Mouse (Mus musculus): ENCODE results near the gene Dhx32.

The Dhx32 gene

DNA sequence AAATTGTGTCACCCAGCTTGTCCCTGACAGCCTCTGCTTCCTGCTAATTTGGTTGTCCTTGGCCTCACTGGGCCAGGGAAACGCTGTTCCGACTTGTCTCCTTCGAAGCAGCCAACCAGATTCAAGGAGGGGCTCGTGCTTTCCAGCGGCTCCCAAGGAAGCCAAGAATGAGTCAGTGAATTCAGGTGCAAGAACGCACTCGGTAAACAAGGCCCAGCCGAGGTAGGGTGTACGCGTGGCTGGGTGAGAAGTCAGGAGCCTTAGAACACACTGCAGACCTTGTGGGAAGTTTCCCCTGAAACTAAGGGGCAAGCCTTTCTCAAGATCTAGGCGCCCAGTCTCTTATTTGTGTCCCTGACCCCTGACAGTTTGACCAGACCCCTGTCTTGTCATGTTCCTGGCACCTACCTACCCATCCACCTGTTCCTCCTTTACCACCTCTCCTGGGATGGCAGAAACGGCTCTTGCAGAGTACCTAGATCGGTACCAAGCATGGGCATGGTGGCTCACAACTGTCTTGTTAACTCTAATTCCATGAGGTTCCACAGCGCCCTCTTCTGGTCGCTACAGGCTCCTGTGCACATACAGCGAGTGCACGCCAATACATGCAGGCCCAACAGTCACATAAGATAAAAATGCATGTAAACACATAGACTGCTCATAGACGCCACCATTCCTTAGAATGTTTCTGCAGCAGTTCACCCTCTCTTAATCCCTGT, at the start of gene Dhx32:
Gene Dhx32, minus strand, starts transcription at position 10 of the 719 bp plus-strand sequence.
- in situ Hi-C loops (cut with MboI, MseI) = loop anchor here in 1 of 2 experiments (25.0 kb wide), 1 partner anchor 1854 kb away; no protein-coding TSS in a partner anchor

DNA sequence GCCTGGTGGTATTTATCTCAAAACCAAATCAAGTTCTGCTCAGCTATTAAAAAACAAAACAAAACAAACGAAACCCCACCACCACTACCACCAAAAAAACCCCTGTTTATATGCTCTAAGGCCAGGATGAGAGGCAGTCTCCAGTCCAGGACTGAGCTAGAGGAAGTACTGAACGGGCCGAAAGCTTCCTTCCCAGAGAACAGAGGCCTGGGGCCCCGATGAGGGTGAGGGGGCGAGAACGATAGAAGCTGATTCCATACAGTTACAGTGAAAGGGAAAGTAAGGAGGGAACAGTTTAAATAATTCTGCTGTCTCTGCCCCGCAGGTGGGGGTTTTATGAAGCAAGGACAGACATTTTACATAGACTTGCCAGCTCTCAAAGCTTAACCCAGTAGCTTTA, 47.1 kb upstream of the Dhx32 start:
- in situ Hi-C loops (cut with MboI, MseI) = no loop called here

DNA sequence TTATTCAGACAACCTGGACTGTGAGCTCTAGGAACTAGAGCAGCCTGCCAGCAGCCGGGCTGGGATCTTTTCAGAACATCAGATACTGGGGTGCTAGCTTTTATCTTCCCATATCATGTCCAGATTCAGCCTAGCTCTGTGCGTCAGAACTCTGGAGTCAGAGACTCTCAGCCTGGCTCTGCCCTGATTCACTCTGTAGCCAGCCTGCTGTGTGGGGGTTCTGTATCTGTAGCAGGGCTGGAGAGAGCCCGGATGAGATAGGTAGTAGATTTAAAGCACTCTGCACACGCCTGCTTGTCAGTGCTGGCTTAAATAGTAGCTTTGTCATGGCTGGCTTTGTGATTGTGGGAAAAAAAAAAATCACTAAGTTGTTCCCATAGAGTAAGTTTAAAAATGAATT, 46.0 kb upstream of the Dhx32 start:
- in situ Hi-C loops (cut with MboI, MseI) = no loop called here

DNA sequence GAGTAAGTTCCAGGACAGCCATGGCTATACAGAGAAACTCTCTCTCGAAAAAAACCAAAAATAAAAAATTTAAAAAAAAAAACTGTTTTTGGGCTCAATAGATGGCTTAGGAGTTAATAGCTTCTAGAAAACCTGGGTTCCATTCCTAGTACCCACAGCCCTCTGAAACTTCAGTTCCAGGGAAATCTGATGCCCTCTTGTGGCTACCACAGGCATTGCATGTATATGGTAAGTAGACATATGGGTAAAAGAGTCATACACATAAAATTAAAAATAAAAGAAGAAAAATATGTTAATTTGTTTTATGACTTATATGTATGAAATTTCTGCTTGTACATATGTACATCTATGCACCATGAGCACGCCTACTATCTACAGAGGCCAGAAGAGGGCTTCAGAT, 42.1 kb upstream of the Dhx32 start:
- in situ Hi-C loops (cut with MboI, MseI) = no loop called here

DNA sequence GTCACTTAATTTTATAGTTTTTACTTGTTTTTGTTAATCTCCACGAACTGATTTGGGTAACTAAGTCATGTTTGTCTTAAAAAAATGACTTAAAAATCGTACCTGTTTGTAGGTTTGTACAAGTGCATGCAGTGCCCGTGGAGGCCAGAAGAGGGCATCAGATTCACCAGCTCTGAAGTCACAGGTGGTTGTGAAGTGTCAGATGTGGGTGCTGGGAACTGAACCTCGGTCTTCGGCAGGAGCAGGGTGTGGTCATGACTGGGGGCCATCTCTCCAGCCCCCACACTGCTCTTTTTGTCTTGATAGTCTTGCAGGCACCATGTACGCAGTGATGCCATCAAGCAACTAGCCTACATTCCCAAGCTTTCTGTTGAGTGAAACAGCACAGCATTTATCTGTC, 41.2 kb upstream of the Dhx32 start:
- in situ Hi-C loops (cut with MboI, MseI) = no loop called here

DNA sequence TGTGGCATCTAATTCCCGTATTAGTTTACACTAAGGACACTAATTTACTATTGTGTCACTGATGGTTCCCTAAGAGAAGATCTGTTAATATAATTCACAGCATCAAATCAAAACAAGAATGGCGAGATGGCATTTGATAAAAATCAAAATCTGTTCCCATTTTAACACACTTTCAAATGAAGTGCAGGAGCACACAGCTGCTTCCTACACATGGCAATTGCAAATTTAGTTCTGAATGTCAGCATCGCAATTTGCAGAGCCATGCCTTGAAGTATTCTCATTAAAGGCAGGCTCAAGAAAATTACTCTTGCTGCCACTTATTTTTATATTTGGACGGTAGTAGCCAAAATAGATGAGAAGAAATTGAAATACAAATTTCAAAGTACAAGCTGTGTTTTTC, 30.8 kb upstream of the Dhx32 start:
- in situ Hi-C loops (cut with MboI, MseI) = no loop called here

DNA sequence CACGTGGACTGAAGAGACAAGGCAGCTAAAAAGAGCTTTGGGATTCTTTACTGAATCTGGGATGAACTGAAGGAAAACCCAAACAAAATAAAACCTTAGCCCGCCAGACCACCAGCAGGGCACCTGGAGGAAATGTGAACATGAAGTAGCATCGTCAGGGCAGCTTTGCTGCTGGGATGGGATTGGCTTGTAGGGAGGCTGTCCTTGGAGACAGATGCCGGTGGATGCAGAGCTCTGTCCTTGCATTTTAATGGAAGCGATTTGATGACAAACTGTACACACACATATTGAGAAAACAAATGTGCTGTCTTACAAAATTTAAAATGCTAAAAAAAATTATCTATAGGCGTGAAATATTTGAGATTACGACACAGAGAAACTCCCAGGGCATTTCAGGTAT, 30.4 kb upstream of the Dhx32 start:
- in situ Hi-C loops (cut with MboI, MseI) = no loop called here

DNA sequence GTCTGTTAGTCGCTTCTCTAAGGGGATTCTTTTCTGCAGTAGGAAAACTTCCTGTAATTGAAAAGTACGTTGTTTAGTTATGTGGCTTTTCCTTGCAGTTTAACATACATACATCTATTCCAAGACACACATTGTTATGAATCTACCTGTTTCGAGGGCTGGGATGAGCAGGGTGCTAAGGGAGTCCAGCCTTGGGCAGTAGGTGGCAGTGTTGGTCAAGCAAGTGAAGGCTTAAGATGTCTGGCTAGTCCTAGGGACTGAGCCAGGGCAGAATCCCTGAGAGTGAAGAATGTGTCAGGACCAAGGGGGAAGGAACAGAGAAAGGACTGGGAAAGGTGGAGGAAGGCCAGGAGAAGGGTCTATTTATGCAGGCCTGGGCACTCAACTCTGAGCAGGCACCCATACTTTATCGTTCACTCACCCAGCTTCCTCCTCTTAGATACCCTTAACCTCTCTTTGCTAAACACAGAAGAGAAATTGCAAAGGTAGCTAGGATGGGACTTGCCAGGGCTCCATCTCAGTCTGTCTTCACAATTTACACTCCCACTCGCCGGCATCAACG, 23.2 kb upstream of the Dhx32 start:
- in situ Hi-C loops (cut with MboI, MseI) = no loop called here

DNA sequence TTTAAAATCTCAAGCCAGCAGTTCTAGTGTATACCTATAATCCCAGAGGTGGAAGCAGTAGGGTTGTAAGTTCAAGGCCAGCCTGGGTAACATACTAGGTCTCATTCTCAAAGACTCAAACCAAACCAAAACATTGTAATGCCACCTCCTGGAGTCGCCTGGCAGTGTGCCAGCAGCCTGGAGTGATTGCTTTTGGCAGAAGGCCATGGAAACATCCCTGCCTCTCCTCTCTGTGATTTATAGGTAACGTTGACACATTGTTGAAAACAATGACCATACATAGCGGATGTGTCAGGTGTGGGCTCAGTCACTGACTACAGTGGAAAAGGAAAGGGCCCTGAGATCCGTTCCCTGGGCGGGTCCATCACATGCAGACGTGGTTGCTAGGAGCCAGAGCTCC, 19.3 kb upstream of the Dhx32 start:
- in situ Hi-C loops (cut with MboI, MseI) = no loop called here

DNA sequence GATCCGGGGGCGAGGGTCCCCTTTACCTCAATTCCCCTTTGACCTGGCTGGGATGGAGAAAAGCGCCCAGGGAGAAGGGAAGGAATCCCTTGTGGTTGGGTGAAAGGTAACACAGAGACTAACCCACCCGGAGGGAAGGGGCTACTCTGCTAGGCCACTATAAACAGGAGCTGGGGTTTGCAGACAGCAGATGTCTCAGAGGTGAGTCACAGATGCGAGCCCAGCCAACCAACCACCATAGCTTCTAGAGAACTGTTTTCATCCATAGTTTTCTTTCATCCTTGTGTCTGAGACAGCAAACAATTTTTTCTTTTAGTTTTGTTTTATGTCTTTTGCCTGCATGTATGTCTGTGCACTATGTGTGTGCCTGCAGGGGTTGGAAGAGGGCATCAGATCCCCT, 17.4 kb upstream of the Dhx32 start:
- in situ Hi-C loops (cut with MboI, MseI) = loop anchor here in 1 of 2 experiments (25.0 kb wide), 1 partner anchor 1837 kb away; no protein-coding TSS in a partner anchor

DNA sequence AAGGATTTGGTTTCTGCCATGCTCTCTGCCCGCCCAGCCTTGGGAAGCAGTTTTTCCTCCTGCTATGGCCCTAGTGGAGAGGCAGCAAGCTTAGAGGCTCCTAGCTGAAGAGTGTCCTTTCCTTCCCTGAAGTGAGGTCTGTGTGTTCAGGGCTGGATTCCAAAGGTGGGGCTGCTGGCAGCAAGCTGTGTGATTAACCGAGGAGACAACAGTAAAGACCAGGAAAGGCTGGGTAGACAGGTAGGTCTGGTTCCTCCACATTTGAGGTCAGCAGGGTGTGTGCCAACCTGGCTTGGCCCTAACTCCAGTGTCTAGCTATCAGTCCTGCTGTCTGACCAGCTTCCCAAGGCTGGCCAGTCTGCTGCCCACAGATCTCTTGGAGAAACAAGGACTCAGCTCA, 12.2 kb upstream of the Dhx32 start:
- in situ Hi-C loops (cut with MboI, MseI) = loop anchor here in 1 of 2 experiments (25.0 kb wide), 1 partner anchor 1843 kb away; no protein-coding TSS in a partner anchor

DNA sequence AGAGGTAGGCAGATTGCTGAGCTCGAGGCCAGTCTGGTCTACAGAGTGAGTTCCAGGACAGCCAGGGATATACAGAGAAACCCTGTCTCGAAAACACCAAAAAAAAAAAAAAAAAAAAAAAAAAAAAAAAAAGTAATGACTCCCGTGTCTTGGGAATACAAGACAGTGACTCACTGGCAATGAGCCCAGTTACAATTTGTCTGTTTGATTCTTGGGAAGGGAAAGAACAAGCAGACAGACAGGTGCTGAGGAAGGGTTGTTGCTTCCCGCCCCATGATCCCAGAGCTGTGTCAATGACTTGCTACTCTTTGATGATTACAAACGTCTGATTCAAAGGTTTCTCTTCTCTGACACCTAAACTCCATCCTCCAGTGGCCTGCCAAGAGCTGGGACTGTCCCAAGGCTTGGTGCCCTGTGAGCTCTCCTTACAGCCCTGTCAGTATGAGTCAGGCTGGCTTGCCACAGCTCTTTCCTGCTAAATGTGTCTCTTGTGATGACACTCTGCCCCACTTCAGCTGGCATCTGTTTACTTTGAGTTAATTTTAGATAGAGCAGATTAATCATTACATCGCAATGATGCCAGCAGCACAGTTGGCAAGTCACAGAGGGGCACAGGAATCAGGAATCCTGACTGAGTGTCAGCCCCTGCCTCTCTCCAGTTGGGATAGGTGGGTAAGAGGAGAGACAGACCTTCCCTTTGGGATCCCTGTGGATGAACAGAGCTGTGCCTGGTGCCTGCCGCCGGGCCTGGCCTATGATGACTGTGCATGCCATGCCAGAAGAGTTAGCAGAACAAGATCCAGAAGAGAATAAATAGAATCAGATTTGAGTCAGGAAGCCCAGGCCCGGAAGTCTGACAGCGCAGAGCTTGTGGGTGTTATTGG, 11.0 kb upstream of the Dhx32 start:
- in situ Hi-C loops (cut with MboI, MseI) = loop anchor here in 1 of 2 experiments (25.0 kb wide), 1 partner anchor 1844 kb away; no protein-coding TSS in a partner anchor

DNA sequence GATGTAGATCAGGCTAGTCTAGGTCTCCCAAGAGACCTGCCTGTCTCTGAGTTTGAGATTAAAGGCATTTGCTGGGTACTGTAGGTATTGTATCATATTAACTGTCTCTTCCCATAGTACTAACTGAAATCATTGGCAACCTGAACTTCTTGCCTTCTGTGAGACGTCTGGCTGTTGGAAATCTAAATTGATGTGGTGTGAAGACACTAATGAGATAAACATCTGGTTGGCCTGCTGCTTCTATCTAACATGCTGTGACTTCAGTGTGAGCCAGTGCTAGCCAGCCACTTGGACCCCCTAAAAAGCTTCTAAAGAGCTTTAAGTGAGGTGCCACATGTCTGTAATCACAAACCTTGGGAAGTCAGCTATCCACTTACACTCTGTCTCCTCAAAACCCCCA, 10.2 kb upstream of the Dhx32 start:
- in situ Hi-C loops (cut with MboI, MseI) = loop anchor here in 1 of 2 experiments (25.0 kb wide), 1 partner anchor 1845 kb away; no protein-coding TSS in a partner anchor

DNA sequence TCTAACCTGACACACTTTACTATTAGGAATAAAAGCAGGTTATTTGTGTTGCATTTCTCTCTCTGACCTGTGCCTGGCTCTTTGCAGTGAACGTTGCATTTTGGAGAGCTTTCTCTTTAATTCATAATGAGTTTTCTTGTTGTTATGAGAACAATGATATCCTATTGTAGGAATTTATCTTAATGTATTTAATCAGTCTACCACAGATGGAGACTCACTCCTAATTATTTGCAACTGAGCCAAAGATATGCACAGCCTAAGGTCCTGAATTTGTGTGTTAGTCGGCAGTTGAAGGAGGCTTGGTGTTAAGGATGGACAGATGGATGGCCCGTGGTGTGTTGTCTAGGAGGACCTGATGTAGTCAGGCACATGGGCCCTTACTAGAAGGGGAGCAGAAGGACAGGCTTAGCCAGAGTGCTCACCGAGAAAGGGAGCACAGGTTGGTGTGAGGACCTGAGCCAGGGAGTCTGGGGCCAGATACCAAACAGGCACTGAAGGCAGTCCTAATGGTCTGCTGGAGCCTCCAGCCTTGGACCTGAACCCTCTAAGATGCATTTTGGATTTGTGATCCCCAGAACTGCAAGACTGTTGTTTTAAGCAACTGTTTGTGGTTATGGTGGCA, 8.2 kb upstream of the Dhx32 start:
- in situ Hi-C loops (cut with MboI, MseI) = loop anchor here in 1 of 2 experiments (25.0 kb wide), 1 partner anchor 1847 kb away; no protein-coding TSS in a partner anchor

DNA sequence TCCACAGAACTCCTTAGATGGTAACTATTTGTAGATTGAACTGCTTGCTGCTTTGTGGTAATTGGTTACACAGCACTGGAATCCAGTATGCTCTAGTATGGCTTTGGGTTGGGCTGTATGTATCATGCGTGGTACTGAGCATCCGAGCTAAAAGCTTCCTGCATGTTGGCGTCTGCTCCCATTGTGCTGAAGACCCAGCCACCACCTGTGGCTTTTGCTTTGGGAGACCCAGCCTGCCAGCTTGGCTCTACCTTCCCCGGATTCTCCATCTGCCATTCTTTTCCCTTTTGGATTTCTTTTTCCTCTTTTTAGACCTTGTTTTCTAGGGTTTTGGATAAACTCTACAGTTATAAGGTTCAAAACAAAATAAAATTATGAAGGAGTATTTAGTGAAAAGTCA, 7.6 kb upstream of the Dhx32 start:
- in situ Hi-C loops (cut with MboI, MseI) = loop anchor here in 1 of 2 experiments (25.0 kb wide), 1 partner anchor 1847 kb away; no protein-coding TSS in a partner anchor

DNA sequence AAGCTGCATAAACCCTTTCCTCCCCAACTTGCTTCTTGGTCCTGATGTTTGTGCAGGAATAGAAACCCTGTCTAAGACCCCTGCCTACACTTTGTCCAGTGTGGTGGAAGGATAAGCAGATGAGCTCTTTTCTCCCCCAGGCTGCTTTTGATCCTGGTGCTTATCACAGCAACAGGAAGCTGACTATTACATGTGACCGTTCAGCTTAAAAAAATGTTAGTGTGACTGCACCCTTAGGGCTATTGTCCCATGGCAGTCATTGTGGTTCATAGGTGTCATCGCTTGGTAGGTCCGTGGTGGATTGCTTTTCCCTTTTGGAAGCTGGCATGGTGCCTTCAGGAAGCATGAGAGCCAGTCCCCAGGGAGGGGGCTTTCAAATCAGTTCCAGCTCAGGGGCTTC, 5.6 kb upstream of the Dhx32 start:
- in situ Hi-C loops (cut with MboI, MseI) = loop anchor here in 1 of 2 experiments (25.0 kb wide), 1 partner anchor 1849 kb away; no protein-coding TSS in a partner anchor

DNA sequence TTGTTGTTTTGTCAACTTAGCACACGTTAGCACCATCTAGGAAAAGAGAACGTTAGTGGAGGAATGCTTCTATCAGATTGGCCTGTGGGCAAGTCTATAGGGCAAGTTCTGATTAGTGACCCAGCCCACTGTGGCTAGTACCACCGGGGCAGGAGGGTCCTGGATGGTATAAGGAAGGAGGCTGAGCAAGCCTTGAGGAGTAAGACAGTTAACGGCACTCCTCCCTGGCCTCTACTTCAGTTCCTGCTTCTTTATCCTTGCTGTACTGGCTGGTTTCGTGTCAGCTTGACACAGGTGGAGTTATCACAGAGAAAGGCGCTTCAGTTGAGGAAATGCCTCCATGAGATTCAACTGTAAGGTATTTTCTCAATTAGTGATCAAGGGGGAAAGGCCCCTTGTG, 5.0 kb upstream of the Dhx32 start:
- in situ Hi-C loops (cut with MboI, MseI) = loop anchor here in 1 of 2 experiments (25.0 kb wide), 1 partner anchor 1850 kb away; no protein-coding TSS in a partner anchor

DNA sequence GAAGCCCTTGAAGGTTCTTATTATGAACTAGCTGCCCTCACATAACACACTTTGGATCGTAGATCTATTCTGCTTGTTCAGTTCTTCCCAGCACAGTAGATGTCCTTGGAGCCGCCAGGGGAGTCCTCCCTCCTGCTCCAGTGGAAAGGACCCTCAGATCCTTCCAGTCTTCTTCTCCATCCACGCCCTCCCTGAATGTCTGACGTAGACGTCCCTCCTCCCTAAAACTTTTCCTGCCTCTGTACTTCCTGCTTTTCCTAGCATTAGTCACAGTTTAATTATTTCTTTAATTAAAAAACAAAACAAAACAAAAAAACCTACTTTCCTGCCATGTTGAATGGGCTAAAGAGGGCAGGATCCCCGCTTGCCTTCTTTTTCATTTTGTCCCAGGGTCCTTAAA, 535 bp downstream of the Dhx32 start:
- in situ Hi-C loops (cut with MboI, MseI) = loop anchor here in 1 of 2 experiments (25.0 kb wide), 1 partner anchor 1855 kb away; no protein-coding TSS in a partner anchor

DNA sequence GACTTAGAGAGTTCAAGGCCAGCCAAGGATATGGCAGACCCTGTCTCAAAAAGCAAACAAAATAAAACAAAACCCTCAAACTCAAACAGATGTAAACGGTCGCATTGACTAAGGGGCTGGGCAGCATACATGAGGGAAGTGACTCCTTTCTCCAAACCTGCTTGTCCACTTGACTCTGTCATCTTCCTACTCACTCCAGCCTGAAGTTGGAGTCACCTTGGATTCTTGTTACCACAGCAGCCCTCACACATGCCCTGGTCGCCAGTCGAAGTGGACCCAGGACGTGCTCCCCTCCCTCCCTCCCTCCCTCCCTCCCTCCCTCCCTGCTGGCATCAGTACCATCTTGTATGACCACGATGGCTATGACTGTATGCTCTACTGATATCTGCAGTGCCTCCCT, 943 bp downstream of the Dhx32 start:
- in situ Hi-C loops (cut with MboI, MseI) = loop anchor here in 1 of 2 experiments (25.0 kb wide), 1 partner anchor 1856 kb away; no protein-coding TSS in a partner anchor

DNA sequence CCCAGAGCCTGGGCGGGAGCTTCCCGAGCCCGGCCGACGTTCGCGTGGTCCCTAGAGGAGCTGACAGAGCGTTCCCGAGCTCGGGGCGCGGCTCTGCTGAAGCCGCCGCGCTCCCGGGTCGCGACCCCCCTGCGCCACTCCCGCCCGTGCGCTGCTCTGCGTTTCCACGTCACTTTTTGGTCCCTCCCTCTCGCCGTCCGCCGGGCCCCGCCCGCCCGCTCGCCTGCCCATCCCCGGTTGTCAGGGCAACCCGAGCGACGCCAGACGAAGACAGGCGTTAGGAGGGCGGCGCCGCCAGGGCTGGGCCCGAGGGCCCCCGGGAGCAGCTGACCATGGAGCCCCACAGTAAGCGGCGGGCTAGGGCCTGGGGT, 5.9 kb downstream of the Dhx32 start, which contains the start of gene Fank1:
Gene Fank1, plus strand, starts transcription at position 236 of the 371 bp plus-strand sequence.
- in situ Hi-C loops (cut with MboI, MseI) = loop anchor here in 1 of 2 experiments (5.0 to 25.0 kb wide), 2 partner anchors 69 to 1861 kb away; partner anchors contain the start of gene Bccip
